Mouse (Mus musculus) induced T-regulatory cell, adult 2 months (primary cell): ENCODE measurements at regions not wholly inside any gene's neighbourhood (a gene's known extent, or its start where the extent isn't known, plus 50 kb on each side); places are given as distances from the start of the nearest gene placed in this dataset.

Experiments
- DNase-seq: peaks from one replicate; pipeline ENCODE4 v3.0.0-alpha.2; 2012; ENCODE audit warnings: low read depth

DNA sequence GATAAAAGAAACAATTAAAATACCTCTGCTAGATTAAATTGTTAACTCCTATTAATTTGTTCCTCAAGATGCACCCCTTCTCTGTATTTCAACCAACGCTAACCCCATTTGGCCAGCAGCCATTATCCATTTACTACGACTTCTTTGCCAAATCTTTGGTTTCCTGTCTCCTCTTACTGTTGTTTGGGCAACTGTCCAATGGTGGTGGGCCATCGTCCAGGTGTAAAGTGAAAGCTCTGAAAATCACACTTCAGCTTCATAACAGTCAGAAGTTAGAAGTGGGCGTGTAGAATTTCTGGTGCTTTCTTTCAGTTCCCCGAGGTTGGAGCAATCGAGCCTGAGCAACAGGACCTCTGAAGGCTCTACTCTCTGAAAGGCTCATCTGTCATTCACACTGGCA is 66.8 kb upstream of the Zbtb20 start:
- DNase-seq = no peak

DNA sequence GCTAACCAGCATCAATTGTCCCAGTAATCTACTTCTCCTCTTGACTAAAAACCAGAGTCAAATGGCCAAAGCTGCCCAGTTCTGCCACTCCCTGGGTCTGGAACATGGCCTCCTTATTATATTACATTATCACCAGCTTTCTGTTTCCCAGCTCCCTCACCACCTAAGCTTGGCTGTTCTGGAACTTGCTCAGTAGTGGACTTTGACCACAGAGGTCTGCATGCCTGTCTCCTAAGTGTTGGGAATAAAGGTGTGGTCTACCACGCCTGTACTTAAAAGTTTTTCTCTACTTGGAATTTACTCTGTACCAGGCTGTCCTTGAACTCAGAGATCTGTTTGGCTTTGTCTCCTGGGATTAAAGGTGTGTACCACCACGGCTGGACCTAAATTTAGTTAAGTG is 68.1 kb upstream of the Zbtb20 start:
- DNase-seq = no peak

- no peak for DNase-seq
These were observed 72.1 kb upstream of the Zbtb20 start for GRCm38 (mm10) chr16:42803609-42804008.

- DNase-seq = no peak
These were observed 83.1 kb upstream of the Zbtb20 start for GRCm38 (mm10) chr16:42792571-42792970.

DNA sequence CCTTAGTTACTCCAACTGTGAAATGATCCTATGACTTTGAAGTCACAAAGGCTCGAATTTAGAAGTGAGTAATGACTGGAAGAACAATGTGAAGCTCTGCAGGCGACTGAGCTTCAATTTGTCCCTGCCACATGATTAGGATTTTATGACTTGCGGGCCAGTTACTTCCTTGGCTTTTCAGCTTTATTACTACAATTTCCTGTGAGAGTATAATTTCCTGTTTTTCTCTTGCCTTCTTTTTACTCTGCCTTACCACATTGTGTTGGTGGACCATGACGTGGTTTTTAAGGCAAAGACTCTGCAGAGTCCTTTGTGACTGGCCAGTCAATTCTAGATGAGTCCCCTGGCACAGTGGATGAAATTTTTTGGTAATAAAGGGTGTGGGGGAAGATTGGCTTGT is 91.0 kb upstream of the Zbtb20 start:
- DNase-seq = no peak

- no peak for DNase-seq
These were observed 91.7 kb upstream of the Zbtb20 start for GRCm38 (mm10) chr16:42784031-42784430.

GRCm38 (mm10) chr16:42782091-42782679 is 93.5 kb upstream of the Zbtb20 start:
- DNase-seq = no peak

DNA sequence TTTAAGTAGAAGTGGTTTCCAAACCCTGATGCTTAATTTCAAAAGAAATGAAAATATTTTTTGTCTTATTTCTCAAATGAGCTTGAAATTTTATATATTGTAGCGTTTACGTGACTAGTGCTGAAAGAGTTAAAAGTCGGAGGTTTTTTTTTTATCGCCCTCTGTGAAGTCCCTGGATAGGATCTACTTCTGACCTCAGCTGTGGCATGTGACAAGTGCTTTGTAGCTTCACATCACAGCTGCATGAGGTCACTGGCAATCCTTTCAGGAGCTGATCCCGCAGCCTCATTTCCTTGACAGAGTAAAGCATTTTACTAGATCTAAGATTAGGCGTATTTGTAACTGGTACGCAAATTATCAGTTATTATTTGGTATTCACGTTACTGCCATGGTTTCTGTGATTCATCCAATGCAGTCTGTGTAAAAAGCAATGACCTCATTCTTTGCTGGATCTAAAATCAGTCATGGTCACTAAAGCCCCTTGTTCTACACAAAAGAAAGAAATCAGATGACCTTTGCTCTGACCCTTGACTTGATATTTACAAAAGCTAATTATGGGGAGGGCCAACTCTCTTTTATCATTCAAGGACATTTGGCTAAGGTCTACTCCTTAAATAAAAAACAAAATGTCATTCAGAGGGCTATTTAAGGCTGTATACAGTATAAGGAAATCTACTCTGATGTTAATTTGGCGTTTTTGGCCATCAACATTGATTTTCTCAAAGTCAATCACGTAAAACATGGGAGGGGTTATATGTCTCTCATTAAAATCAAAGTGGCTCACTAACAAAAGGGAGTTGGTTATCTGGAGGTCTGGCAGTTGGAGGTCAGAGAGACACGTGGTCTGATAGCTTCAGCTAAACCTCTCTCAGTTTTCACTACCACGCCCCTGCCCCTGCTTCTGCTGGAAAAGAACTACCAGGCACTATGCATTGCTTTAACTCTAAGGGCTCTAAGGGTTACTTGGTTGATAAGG is 94.3 kb upstream of the Zbtb20 start:
- no peak for DNase-seq

DNA sequence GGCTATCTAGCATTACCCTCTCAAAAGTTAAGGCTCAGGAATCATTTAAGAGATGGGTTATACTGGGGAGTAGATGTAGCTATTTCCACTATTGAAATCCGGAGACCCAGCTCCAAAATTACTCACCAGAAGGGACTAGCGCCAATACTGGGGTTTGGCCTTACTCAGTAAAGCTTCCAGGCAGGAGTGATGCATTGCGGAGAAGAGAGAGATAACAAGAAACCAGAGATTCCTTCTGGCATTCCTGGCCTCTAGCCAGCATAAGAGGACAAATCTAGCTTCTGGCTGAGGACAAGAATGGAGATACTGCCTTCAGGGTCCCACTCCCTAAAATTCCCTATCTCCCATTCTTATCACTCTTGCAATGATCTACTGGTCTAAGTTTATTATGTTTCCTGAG is 95.7 kb upstream of the Zbtb20 start:
- DNase-seq = no peak

DNA sequence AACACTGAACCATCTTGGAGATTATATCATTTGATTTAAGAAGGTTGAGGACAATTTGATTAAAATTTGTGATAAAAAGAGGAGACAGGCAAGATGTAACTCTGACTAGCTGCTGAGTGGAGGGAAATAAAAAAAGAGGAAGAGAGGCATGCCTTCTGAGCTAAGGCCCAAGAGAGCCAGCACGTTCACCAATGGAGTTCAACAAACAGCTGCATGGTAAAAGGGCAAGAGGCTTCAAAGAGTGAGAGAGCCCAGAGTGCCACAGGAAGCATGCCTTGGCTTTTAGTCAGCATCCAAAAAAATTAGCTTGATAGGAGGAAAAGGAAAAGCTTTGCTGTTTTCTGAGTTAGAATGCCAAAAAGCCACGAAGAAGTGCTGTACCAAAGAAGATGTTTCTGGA is 103.0 kb upstream of the Zbtb20 start:
- DNase-seq = no peak

DNA sequence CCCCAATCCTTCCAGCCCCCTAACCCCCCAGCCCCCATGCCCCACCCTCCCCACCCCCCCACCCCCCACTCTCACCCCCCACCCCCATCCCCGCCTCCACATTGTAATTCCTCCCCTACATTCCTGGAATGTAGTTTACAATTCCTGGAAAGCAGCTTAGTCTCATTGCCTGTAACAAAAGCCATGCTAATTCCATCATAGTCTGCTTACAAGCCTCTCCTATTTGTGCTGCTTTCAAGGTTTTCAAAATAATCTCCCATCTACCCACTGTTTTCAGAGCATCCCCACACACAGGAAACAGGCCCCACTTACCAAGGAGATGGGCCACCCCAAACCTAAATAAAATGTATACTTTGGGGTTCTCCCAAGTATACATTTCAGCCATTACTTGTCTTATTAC is 105.5 kb upstream of the Zbtb20 start:
- no peak for DNase-seq

GRCm38 (mm10) chr16:42748681-42749080 is 127.0 kb upstream of the Zbtb20 start:
- no peak for DNase-seq

DNA sequence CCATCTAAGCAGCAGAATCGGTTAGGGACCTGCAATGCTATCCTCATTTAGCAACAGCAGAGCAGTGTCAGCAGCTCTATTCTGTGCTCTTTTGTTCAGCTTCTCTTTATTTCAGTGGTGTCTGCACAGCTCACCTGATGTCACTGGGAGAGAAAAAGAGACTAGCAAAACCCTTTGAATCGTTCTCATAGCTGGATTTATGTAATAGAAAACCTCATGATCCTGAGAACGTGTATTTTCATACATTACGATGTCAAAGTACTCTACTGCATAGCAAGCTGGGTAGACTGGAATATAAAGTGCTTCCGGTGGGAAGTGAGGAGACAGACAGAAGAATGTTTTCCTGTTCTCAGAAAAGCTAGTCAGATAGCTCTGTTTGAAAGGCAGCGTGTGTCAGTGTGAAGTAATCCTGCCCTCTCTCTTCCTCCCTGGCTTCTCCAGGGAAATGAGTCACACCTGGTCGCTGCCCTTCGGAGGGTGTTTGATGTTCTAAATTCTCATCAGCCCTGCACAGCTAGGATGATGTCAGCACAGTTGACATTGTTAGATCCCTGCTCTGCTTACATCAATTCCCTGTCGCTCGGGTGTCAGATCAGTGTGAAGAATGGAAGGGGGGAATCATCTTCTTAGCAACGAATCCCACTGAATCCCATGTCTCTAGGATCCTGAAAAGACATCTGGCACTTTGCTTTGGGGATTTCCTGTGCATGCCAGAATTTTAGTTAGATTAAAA is 129.6 kb upstream of the Zbtb20 start:
- DNase-seq = no peak

GRCm38 (mm10) chr16:42743538-42743937 is 132.1 kb upstream of the Zbtb20 start:
- DNase-seq = no peak

DNA sequence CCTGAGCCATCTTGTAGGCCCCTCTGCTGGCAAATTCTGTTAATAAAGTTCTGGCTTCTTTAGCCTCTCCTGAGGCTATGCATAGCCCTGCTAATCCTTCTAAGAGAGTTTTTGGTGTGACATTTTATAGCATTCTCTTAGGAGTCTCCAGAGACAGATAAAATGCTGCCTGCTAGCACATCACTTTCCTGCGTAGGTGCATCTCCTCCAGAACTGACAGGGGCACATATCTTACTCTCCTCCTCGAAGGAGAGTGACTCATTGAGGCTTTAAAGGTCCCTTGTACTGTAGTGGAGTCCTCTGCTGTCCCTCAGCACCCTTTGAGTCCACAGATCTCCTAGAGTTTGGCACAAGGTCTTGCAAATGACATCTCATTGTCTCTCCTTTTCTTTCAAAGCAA is 132.6 kb upstream of the Zbtb20 start:
- DNase-seq = no peak

DNA sequence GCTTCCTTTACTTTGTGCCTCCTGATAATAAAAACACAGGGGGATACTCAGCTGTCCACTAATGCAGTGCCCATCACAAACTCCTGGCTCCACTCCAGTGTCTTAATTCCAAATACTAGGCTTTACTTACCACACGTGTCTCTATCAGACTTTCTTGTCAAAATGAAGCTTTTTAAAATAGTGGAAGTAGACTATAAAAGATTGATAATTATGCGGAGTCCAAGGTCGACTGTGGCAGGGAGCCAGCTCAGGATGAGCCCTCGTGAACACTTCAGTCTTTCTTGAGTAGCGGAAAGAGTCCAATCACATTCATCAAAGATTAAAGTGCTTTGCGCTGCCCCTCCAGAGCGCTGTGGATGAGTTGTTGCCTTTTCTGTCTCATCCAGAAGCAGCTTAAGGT is 147.9 kb upstream of the Zbtb20 start:
- DNase-seq = no peak

- no peak for DNase-seq
These were observed 155.8 kb upstream of the Zbtb20 start for GRCm38 (mm10) chr16:42719915-42720314.

- DNase-seq = no peak
These were observed 157.2 kb upstream of the Zbtb20 start for GRCm38 (mm10) chr16:42718452-42718851.

GRCm38 (mm10) chr16:42717828-42718412 is 157.8 kb upstream of the Zbtb20 start:
- no peak for DNase-seq

GRCm38 (mm10) chr16:42717075-42717827 is 158.4 kb upstream of the Zbtb20 start:
- no peak for DNase-seq

DNA sequence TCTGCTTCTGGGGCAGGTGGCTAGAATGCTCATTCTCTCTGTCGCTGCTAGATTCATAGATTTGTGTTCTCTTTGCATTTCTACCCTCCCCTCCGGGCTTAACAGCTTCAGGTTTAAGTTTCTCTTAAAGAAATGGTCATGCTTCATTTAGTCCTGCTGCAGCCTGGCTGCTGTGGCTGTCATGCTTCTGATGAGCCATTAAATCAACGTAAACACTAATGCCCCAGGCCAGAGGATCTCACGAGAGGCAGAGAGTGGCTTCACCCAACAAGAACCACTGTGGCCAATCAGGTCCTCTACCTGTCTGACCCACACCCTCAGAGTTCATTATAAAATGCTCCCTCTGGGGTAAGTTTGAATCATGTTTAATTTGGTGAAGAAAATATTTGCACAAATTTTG is 173.0 kb upstream of the Zbtb20 start:
- no peak for DNase-seq

- DNase-seq = no peak
These were observed 194.5 kb upstream of the Zbtb20 start for GRCm38 (mm10) chr16:42681196-42681595.
